Mouse (Mus musculus): Measurements from ENCODE around the gene Olfr266. TPM values are rescaled to one million over a fixed set of nuclear protein-coding genes. Genes with fewer than 3 reads are reported as not detected.

The Olfr266 gene
- polyA plus RNA-seq, 1 experiment from 2014 or later: not detected

Other genes starting within 250 kb of the Olfr266 start
- 11.0 and 11.6 TPM in 2 replicates for gene Lrif1, start 141.3 kb downstream of the Olfr266 start, polyA plus RNA-seq (2015; fragmentation: Nextera tagmentation; extraction: Ambion mirVana)
- 5.2 and 5.3 TPM in 2 replicates for gene Cd53, start 36.1 kb downstream of the Olfr266 start, polyA plus RNA-seq (2015; fragmentation: Nextera tagmentation; extraction: Ambion mirVana)
- 0.74 and 0.90 TPM in 2 replicates for gene Kcna3, start 209.9 kb upstream of the Olfr266 start, polyA plus RNA-seq (2015; fragmentation: Nextera tagmentation; extraction: Ambion mirVana)